Mouse (Mus musculus) limb, embryonic 13.5 days (tissue): ENCODE data around the gene Rnf10. TPM values are rescaled to one million over a fixed set of nuclear protein-coding genes. Genes with fewer than 3 reads are reported as not detected.

Experiments used
- ATAC-seq: fragments of 200-750 bp; cut with Nextera tagmentation; 2 replicates; pipeline ENCODE4 v1.8.0; 2017; ENCODE audit warnings: low read depth, moderate number of reproducible peaks, moderate TSS enrichment; ENCODE audit not compliant: low FRiP score
- H3K27ac ChIP-seq: fragments of 300-500 bp; sonication (generic); 2 replicates; pipeline ENCODE4 v1.5.1; 2015; ENCODE audit warnings: inconsistent platforms, mild to moderate bottlenecking, moderate library complexity
- H3K27me3 ChIP-seq: fragments of 300-500 bp; sonication (generic); 2 replicates; pipeline ENCODE4 v1.6.1; 2015; ENCODE audit warnings: mild to moderate bottlenecking, inconsistent platforms
- H3K36me3 ChIP-seq: fragments of 300-500 bp; sonication (generic); 2 replicates; pipeline ENCODE4 v1.6.1; 2015; ENCODE audit warnings: inconsistent platforms, mild to moderate bottlenecking, moderate library complexity
- H3K4me1 ChIP-seq: fragments of 300-500 bp; sonication (generic); 2 replicates; pipeline ENCODE4 v1.6.1; 2015; ENCODE audit warnings: inconsistent platforms
- H3K4me2 ChIP-seq: fragments of 300-500 bp; sonication (generic); replicated peaks from 2 replicates; pipeline ENCODE4 v1.6.1; 2015; ENCODE audit warnings: inconsistent platforms, mild to moderate bottlenecking, moderate library complexity
- H3K4me3 ChIP-seq: fragments of 300-500 bp; sonication (generic); 2 replicates; pipeline ENCODE4 v1.5.1; 2015; ENCODE audit warnings: moderate library complexity, mild to moderate bottlenecking, inconsistent platforms
- H3K9ac ChIP-seq: fragments of 300-500 bp; sonication (generic); 2 replicates; pipeline ENCODE4 v1.6.1; 2015; ENCODE audit warnings: mild to moderate bottlenecking, inconsistent platforms
- H3K9me3 ChIP-seq: fragments of 300-500 bp; sonication (generic); 2 replicates; pipeline ENCODE4 v1.6.1; 2016; ENCODE audit warnings: inconsistent platforms
- WGBS: fragments of 180-500 bp; shearing (Covaris S2); methylation state at CpG from one replicate; pipeline ENCODE4 v1.1.7; 2015; 5-methylcytosine and 5-hydroxymethylcytosine counted together
- polyA plus RNA-seq: library from polyadenylated mRNA; unstranded; fragments of >200 nt; fragmentation: Nextera tagmentation; extraction: Ambion mirVana; gene quantifications from 2 replicates; pipeline ENCODE4 v1.2.1, GENCODE M21; 2015

The Rnf10 gene
- polyA plus RNA-seq, 1 experiment from 2014 or later = 141 TPM

GRCm38 (mm10) chr5:115300035-115300744 is 27.5 kb upstream of the Rnf10 start:
- Histone ChIP-seq H3K4me1 (peaks cover 24% of the 10 kb centered on the region), H3K27ac (peak overlapping the region; percentile 89), H3K9ac (peak overlapping the region; percentile 87), H3K4me2 (peak overlapping the region; percentile 82), H3K4me3 (peak overlapping the region; percentile 71), H3K36me3 (peaks cover 40% of the 10 kb centered on the region), H3K9me3 (no peaks in the 10 kb centered on the region), H3K27me3 (no peaks in the 10 kb centered on the region)
- ATAC-seq = peak; percentile 1; the same call in 1 of the 2 replicates
- under 1% methylated on average over 40 of the region's 46 CpGs for WGBS

- Histone ChIP-seq H3K9ac (no peak overlapping the region), H3K4me2 (no peak overlapping the region), H3K9me3 (no peaks in the 10 kb centered on the region), H3K36me3 (peaks cover 71% of the 10 kb centered on the region), H3K27me3 (no peaks in the 10 kb centered on the region), H3K4me1 (peaks cover 19% of the 10 kb centered on the region), H3K4me3 (no peak overlapping the region), H3K27ac (no peak overlapping the region)
- WGBS = 83% methylated on average over 10 of the region's 10 CpGs
- no peak for ATAC-seq
Measured at GRCm38 (mm10) chr5:115296347-115296746, 23.6 kb upstream of the Rnf10 start.

GRCm38 (mm10) chr5:115294173-115294572 is 21.5 kb upstream of the Rnf10 start:
- no peaks in the 10 kb centered on the region for H3K27me3 ChIP-seq
- WGBS = 91% methylated on average over 8 of the region's 8 CpGs

GRCm38 (mm10) chr5:115284735-115285134 is 12.0 kb upstream of the Rnf10 start:
- WGBS = 89% methylated on average over 3 of the region's 3 CpGs
- H3K4me2 ChIP-seq = no peak overlapping the region
- peaks cover 6% of the 10 kb centered on the region for H3K4me1 ChIP-seq
- ATAC-seq = no peak
- no peaks in the 10 kb centered on the region for H3K27me3 ChIP-seq
- H3K4me3 ChIP-seq = no peak overlapping the region
- no peak overlapping the region for H3K9ac ChIP-seq
- no peak overlapping the region for H3K27ac ChIP-seq
- peaks cover 55% of the 10 kb centered on the region for H3K36me3 ChIP-seq
- no peaks in the 10 kb centered on the region for H3K9me3 ChIP-seq

More at GRCm38 (mm10) chr5:115294173-115294572, 21.5 kb upstream of the Rnf10 start:
- H3K36me3 ChIP-seq = peaks cover 89% of the 10 kb centered on the region
- H3K27ac ChIP-seq = no peak overlapping the region
- H3K9me3 ChIP-seq = no peaks in the 10 kb centered on the region
- no peak overlapping the region for H3K4me3 ChIP-seq
- H3K9ac ChIP-seq = no peak overlapping the region
- H3K4me2 ChIP-seq = no peak overlapping the region
- no peak for ATAC-seq
- peaks cover 14% of the 10 kb centered on the region for H3K4me1 ChIP-seq

GRCm38 (mm10) chr5:115280050-115280687 is 7.5 kb upstream of the Rnf10 start:
- Histone ChIP-seq H3K9me3 (no peaks in the 10 kb centered on the region), H3K36me3 (peaks cover 21% of the 10 kb centered on the region), H3K4me3 (peak overlapping the region; percentile 92), H3K4me1 (peaks cover 6% of the 10 kb centered on the region), H3K27ac (no peak overlapping the region), H3K4me2 (peak overlapping the region; percentile 95), H3K27me3 (no peaks in the 10 kb centered on the region), H3K9ac (peak overlapping the region; percentile 85)
- no peak for ATAC-seq
- WGBS = 4% methylated on average over 17 of the region's 17 CpGs

GRCm38 (mm10) chr5:115279226-115280049 is 6.7 kb upstream of the Rnf10 start, which contains the start of gene Coq5:
Gene Coq5, plus strand, starts transcription at chr5:115279666.
- ATAC-seq = peak; percentile 71; the same call in 1 of the 2 replicates

GRCm38 (mm10) chr5:115278785-115279184 is 6.1 kb upstream of the Rnf10 start:
- Histone ChIP-seq H3K9ac (no peak overlapping the region), H3K9me3 (no peaks in the 10 kb centered on the region), H3K4me1 (peaks cover 6% of the 10 kb centered on the region), H3K4me2 (no peak overlapping the region), H3K4me3 (no peak overlapping the region), H3K27ac (no peak overlapping the region), H3K36me3 (peaks cover 8% of the 10 kb centered on the region), H3K27me3 (no peaks in the 10 kb centered on the region)
- WGBS = 43% methylated on average over 2 of the region's 2 CpGs
- ATAC-seq = no peak

More at GRCm38 (mm10) chr5:115279226-115280049, 6.7 kb upstream of the Rnf10 start, which contains the start of gene Coq5:
- peaks cover 14% of the 10 kb centered on the region for H3K36me3 ChIP-seq
- H3K27me3 ChIP-seq = no peaks in the 10 kb centered on the region
- peaks cover 6% of the 10 kb centered on the region for H3K4me1 ChIP-seq
- no peak within 1 kb of the TSS for H3K27ac ChIP-seq
- H3K9ac ChIP-seq = peak within 1 kb of the TSS; percentile 85
- peak within 1 kb of the TSS; percentile 92 for H3K4me3 ChIP-seq
- no peaks in the 10 kb centered on the region for H3K9me3 ChIP-seq
- 3% methylated on average over 45 of the region's 45 CpGs for WGBS
- H3K4me2 ChIP-seq = peak within 1 kb of the TSS; percentile 95

- Histone ChIP-seq H3K9ac (no peak overlapping the region), H3K4me3 (no peak overlapping the region), H3K36me3 (peaks cover under 1% of the 10 kb centered on the region; the same call in 1 of the 2 replicates), H3K27me3 (no peaks in the 10 kb centered on the region), H3K27ac (no peak overlapping the region), H3K4me1 (peaks cover 9% of the 10 kb centered on the region), H3K4me2 (no peak overlapping the region), H3K9me3 (no peaks in the 10 kb centered on the region)
- no peak for ATAC-seq
- WGBS = 74% methylated on average over 1 of the region's 1 CpGs
Measured at GRCm38 (mm10) chr5:115278053-115278452, 5.4 kb upstream of the Rnf10 start.

- ATAC-seq = no peak
- WGBS = 31% methylated on average over 14 of the region's 14 CpGs
- H3K4me1 ChIP-seq = peaks cover 15% of the 10 kb centered on the region
- H3K4me2 ChIP-seq = no peak overlapping the region
- H3K4me3 ChIP-seq = no peak overlapping the region
- no peak overlapping the region for H3K9ac ChIP-seq
- no peaks in the 10 kb centered on the region for H3K36me3 ChIP-seq
- H3K9me3 ChIP-seq = no peaks in the 10 kb centered on the region
- H3K27me3 ChIP-seq = no peaks in the 10 kb centered on the region
- H3K27ac ChIP-seq = no peak overlapping the region
Measured at GRCm38 (mm10) chr5:115275998-115276397, 3.3 kb upstream of the Rnf10 start.

- H3K4me3 ChIP-seq = no peak overlapping the region
- H3K4me2 ChIP-seq = no peak overlapping the region
- H3K9me3 ChIP-seq = no peaks in the 10 kb centered on the region
- H3K4me1 ChIP-seq = peaks cover 21% of the 10 kb centered on the region
- H3K9ac ChIP-seq = no peak overlapping the region
- 88% methylated on average over 1 of the region's 1 CpGs for WGBS
- H3K27me3 ChIP-seq = no peaks in the 10 kb centered on the region
- no peak overlapping the region for H3K27ac ChIP-seq
- peaks cover 6% of the 10 kb centered on the region for H3K36me3 ChIP-seq
- no peak for ATAC-seq
Measured at GRCm38 (mm10) chr5:115274771-115275170, 2.1 kb upstream of the Rnf10 start.

GRCm38 (mm10) chr5:115274353-115274752 is 1.7 kb upstream of the Rnf10 start:
- WGBS = 57% methylated on average over 1 of the region's 1 CpGs

More at GRCm38 (mm10) chr5:115274353-115274752, 1.7 kb upstream of the Rnf10 start:
- no peaks in the 10 kb centered on the region for H3K9me3 ChIP-seq
- no peak overlapping the region for H3K4me3 ChIP-seq
- H3K27me3 ChIP-seq = no peaks in the 10 kb centered on the region
- no peak overlapping the region for H3K9ac ChIP-seq
- H3K27ac ChIP-seq = no peak overlapping the region
- peaks cover 10% of the 10 kb centered on the region for H3K36me3 ChIP-seq
- H3K4me1 ChIP-seq = peaks cover 26% of the 10 kb centered on the region
- no peak for ATAC-seq
- no peak overlapping the region for H3K4me2 ChIP-seq
